Mouse (Mus musculus): ENCODE results near the gene Cltc. TPM values are rescaled to one million over a fixed set of nuclear protein-coding genes. Genes with fewer than 3 reads are reported as not detected.
"Not testable (repeated sequence)": the region's sequence is repeated elsewhere in the genome, so short reads cannot be mapped to it uniquely, and the experiment has no call there.

Cltc gene
- total RNA-seq (2021) (100 to 1,000 TPM; 143 to 147 TPM), polyA plus RNA-seq (2012; rRNA removed) (63.2 and 101 TPM in 2 replicates)
- long read RNA-seq, full-length matches to known transcripts: 9 of 39 reads
- long read RNA-seq, partial matches to known transcripts: 14 of 39 reads
- long read RNA-seq, other reads (novel, unspliced or antisense): 16 of 39 reads

GRCm38 (mm10) chr11:86757480-86758371 is at the start of gene Cltc:
TSS of gene Cltc (minus strand) at chr11:86757565.
- WGBS: under 1% methylated on average over 73 of the region's 73 CpGs
- H3K27ac ChIP-seq: peak within 1 kb of the TSS; percentile 98
- H3K4me3 ChIP-seq: peak within 1 kb of the TSS; percentile 93
- peak within 1 kb of the TSS; percentile 90 for H3K9ac ChIP-seq (ENCODE audit: low read depth, low read length)
- H3K79me2 ChIP-seq (replicated peaks; ENCODE audit: control insufficient read depth, insufficient read depth, low read length): peaks cover 7% of the 10 kb centered on the region
- H3K27me3 ChIP-seq (ENCODE audit: control insufficient read depth, insufficient read depth, low read length): no peaks in the 10 kb centered on the region
- peak; percentile 97 for DNase-seq
- H3K36me3 ChIP-seq (ENCODE audit: control insufficient read depth, insufficient read depth, low read length): peaks cover 27% of the 10 kb centered on the region
- peaks cover 6% of the 10 kb centered on the region for H3K4me1 ChIP-seq (ENCODE audit: control insufficient read depth, insufficient read depth, low read length)
- intact Hi-C loops (cut with DNase I): loop anchor here (2.0 to 5.0 kb wide), 5 partner anchors 27 to 237 kb away; partner anchors contain the start of genes Dhx40, Ptrh2 and Vmp1
- TF ChIP-seq CTCF (IDR thresholded peaks at IDR 0.05) (peak; percentile 67), EP300 (IDR thresholded peaks at IDR 0.05; ENCODE audit: insufficient read depth, low read depth, low read length) (peak; percentile 100), POLR2A (IDR thresholded peaks at IDR 0.05; ENCODE audit: insufficient read depth, low read depth, low read length) (peak; percentile 94)

- no peak for TF ChIP-seq EP300 (IDR thresholded peaks at IDR 0.05; ENCODE audit: insufficient read depth, low read depth, low read length)
- TF ChIP-seq CTCF (IDR thresholded peaks at IDR 0.05): no peak
- no peak for TF ChIP-seq POLR2A (IDR thresholded peaks at IDR 0.05; ENCODE audit: insufficient read depth, low read depth, low read length)
- H3K36me3 ChIP-seq (ENCODE audit: control insufficient read depth, insufficient read depth, low read length): peaks cover 5% of the 10 kb centered on the region; the same call in 1 of the 2 replicates
- H3K79me2 ChIP-seq (replicated peaks; ENCODE audit: control insufficient read depth, insufficient read depth, low read length): no peaks in the 10 kb centered on the region
- H3K4me3 ChIP-seq: peak overlapping the region; percentile 87
- DNase-seq: no peak
- H3K9ac ChIP-seq (ENCODE audit: low read depth, low read length): peak overlapping the region; percentile 76
- H3K27me3 ChIP-seq (ENCODE audit: control insufficient read depth, insufficient read depth, low read length): no peaks in the 10 kb centered on the region
- intact Hi-C loops (cut with DNase I): loop anchor here (2.0 kb wide), 1 partner anchor 50 kb away; the partner anchor contains the start of gene Cltc
- WGBS: 0% methylated on average over 25 of the region's 25 CpGs
- H3K27ac ChIP-seq: peak overlapping the region; percentile 86
- peaks cover 2% of the 10 kb centered on the region for H3K4me1 ChIP-seq (ENCODE audit: control insufficient read depth, insufficient read depth, low read length)
Observed at GRCm38 (mm10) chr11:86807001-86807477, 49.7 kb upstream of the Cltc start.

GRCm38 (mm10) chr11:86794161-86794560 is 36.8 kb upstream of the Cltc start:
- H3K79me2 ChIP-seq (replicated peaks; ENCODE audit: control insufficient read depth, insufficient read depth, low read length): no peaks in the 10 kb centered on the region
- peaks cover 4% of the 10 kb centered on the region for H3K36me3 ChIP-seq (ENCODE audit: control insufficient read depth, insufficient read depth, low read length)
- WGBS: 69% methylated on average over 1 of the region's 1 CpGs
- H3K4me3 ChIP-seq: no peak overlapping the region
- intact Hi-C loops (cut with DNase I): no loop called here
- TF ChIP-seq POLR2A (IDR thresholded peaks at IDR 0.05; ENCODE audit: insufficient read depth, low read depth, low read length): no peak
- no peak for TF ChIP-seq EP300 (IDR thresholded peaks at IDR 0.05; ENCODE audit: insufficient read depth, low read depth, low read length)
- no peak for TF ChIP-seq CTCF (IDR thresholded peaks at IDR 0.05)
- DNase-seq: no peak
- no peak overlapping the region for H3K27ac ChIP-seq
- H3K9ac ChIP-seq (ENCODE audit: low read depth, low read length): no peak overlapping the region
- H3K27me3 ChIP-seq (ENCODE audit: control insufficient read depth, insufficient read depth, low read length): no peaks in the 10 kb centered on the region
- H3K4me1 ChIP-seq (ENCODE audit: control insufficient read depth, insufficient read depth, low read length): no peaks in the 10 kb centered on the region

GRCm38 (mm10) chr11:86787436-86787835 is 30.1 kb upstream of the Cltc start:
- H3K79me2 ChIP-seq (replicated peaks; ENCODE audit: control insufficient read depth, insufficient read depth, low read length); H3K9ac ChIP-seq (ENCODE audit: low read depth, low read length); intact Hi-C loops (cut with DNase I); H3K27me3 ChIP-seq (ENCODE audit: control insufficient read depth, insufficient read depth, low read length); H3K4me1 ChIP-seq (ENCODE audit: control insufficient read depth, insufficient read depth, low read length); H3K4me3 ChIP-seq; H3K36me3 ChIP-seq (ENCODE audit: control insufficient read depth, insufficient read depth, low read length); DNase-seq; H3K27ac ChIP-seq: not testable (repeated sequence)
- peak; percentile 52 for TF ChIP-seq CTCF (IDR thresholded peaks at IDR 0.05)
- WGBS: 94% methylated on average over 5 of the region's 5 CpGs

- intact Hi-C loops (cut with DNase I): no loop called here
- no peak overlapping the region for H3K4me3 ChIP-seq
- 92% methylated on average over 2 of the region's 2 CpGs for WGBS
- H3K27me3 ChIP-seq (ENCODE audit: control insufficient read depth, insufficient read depth, low read length): no peaks in the 10 kb centered on the region
- H3K4me1 ChIP-seq (ENCODE audit: control insufficient read depth, insufficient read depth, low read length): peaks cover 1% of the 10 kb centered on the region; the same call in 1 of the 2 replicates
- no peak overlapping the region for H3K9ac ChIP-seq (ENCODE audit: low read depth, low read length)
- H3K36me3 ChIP-seq (ENCODE audit: control insufficient read depth, insufficient read depth, low read length): peaks cover 7% of the 10 kb centered on the region
- TF ChIP-seq EP300 (IDR thresholded peaks at IDR 0.05; ENCODE audit: insufficient read depth, low read depth, low read length) (no peak), CTCF (IDR thresholded peaks at IDR 0.05) (no peak), POLR2A (IDR thresholded peaks at IDR 0.05; ENCODE audit: insufficient read depth, low read depth, low read length) (no peak)
- H3K27ac ChIP-seq: no peak overlapping the region
- no peaks in the 10 kb centered on the region for H3K79me2 ChIP-seq (replicated peaks; ENCODE audit: control insufficient read depth, insufficient read depth, low read length)
- no peak for DNase-seq
Observed at GRCm38 (mm10) chr11:86785767-86786166, 28.4 kb upstream of the Cltc start.

GRCm38 (mm10) chr11:86769884-86770283 is 12.5 kb upstream of the Cltc start:
- H3K4me1 ChIP-seq (ENCODE audit: control insufficient read depth, insufficient read depth, low read length): peaks cover 2% of the 10 kb centered on the region
- no peak overlapping the region for H3K4me3 ChIP-seq
- H3K27ac ChIP-seq: no peak overlapping the region
- TF ChIP-seq POLR2A (IDR thresholded peaks at IDR 0.05; ENCODE audit: insufficient read depth, low read depth, low read length) (no peak), CTCF (IDR thresholded peaks at IDR 0.05) (no peak), EP300 (IDR thresholded peaks at IDR 0.05; ENCODE audit: insufficient read depth, low read depth, low read length) (no peak)
- no peak for DNase-seq
- 30% methylated on average over 4 of the region's 4 CpGs for WGBS
- intact Hi-C loops (cut with DNase I): no loop called here
- no peak overlapping the region for H3K9ac ChIP-seq (ENCODE audit: low read depth, low read length)
- H3K27me3 ChIP-seq (ENCODE audit: control insufficient read depth, insufficient read depth, low read length): no peaks in the 10 kb centered on the region
- H3K36me3 ChIP-seq (ENCODE audit: control insufficient read depth, insufficient read depth, low read length): peaks cover 8% of the 10 kb centered on the region
- no peaks in the 10 kb centered on the region for H3K79me2 ChIP-seq (replicated peaks; ENCODE audit: control insufficient read depth, insufficient read depth, low read length)

All from heart, adult 2 months (tissue).